Mouse (Mus musculus) stomach, embryonic 15.5 days (tissue): ENCODE measurements at regions not wholly inside any gene's neighbourhood (a gene's known extent, or its start where the extent isn't known, plus 50 kb on each side); places are given as distances from the start of the nearest gene placed in this dataset.

Experiments used
- ATAC-seq: fragments of 200-750 bp; cut with Nextera tagmentation; 2 replicates; pipeline ENCODE4 v1.8.0; 2017; ENCODE audit warnings: low read depth, moderate number of reproducible peaks, moderate TSS enrichment; ENCODE audit not compliant: insufficient read depth, low FRiP score
- H3K27ac ChIP-seq: fragments of 300-500 bp; sonication (generic); 2 replicates; pipeline ENCODE4 v1.5.1; 2015; ENCODE audit warnings: mild to moderate bottlenecking, inconsistent platforms
- H3K27me3 ChIP-seq: fragments of 300-500 bp; sonication (generic); replicated peaks from 2 replicates; pipeline ENCODE4 v1.6.1; 2015; ENCODE audit warnings: inconsistent platforms
- H3K36me3 ChIP-seq: fragments of 300-500 bp; sonication (generic); 2 replicates; pipeline ENCODE4 v1.6.1; 2015; ENCODE audit warnings: inconsistent platforms
- H3K4me1 ChIP-seq: fragments of 300-500 bp; sonication (generic); 2 replicates; pipeline ENCODE4 v1.6.1; 2015; ENCODE audit warnings: inconsistent platforms
- H3K4me2 ChIP-seq: fragments of 300-500 bp; sonication (generic); 2 replicates; pipeline ENCODE4 v1.6.1; 2015; ENCODE audit warnings: mild to moderate bottlenecking, inconsistent platforms
- H3K4me3 ChIP-seq: fragments of 300-500 bp; sonication (generic); replicated peaks from 2 replicates; pipeline ENCODE4 v1.5.1; 2015; ENCODE audit warnings: inconsistent platforms
- H3K9ac ChIP-seq: fragments of 300-500 bp; sonication (generic); 2 replicates; pipeline ENCODE4 v1.6.1; 2015; ENCODE audit warnings: inconsistent platforms
- H3K9me3 ChIP-seq: fragments of 300-500 bp; sonication (generic); 2 replicates; pipeline ENCODE4 v1.6.1; 2016; ENCODE audit warnings: inconsistent platforms
- WGBS: fragments of 180-500 bp; shearing (Covaris S2); methylation state at CpG from one replicate; pipeline ENCODE4 v1.1.7; 2015; 5-methylcytosine and 5-hydroxymethylcytosine counted together

DNA sequence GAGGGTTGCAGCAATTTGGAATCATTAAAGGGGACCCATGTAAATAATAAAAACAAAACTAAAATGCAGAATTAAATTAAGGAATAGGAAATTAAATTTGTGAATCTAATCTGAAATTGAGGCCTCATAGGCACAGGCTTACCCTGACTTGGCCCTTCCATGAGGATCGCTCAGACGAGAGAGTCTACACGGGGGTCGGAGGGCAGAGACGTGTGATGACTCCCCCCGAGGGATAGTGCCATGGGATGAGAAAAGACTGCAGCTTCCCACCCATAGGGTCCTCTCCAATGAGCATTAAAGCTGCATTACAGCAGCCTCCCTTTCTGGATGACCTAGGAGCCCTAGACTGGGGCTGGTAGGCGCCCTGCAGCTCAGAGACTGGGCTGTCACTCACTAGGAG is 85.4 kb upstream of the Pkdcc start:
- 82% methylated on average over 7 of the region's 7 CpGs for WGBS
- no peak overlapping the region for H3K4me3 ChIP-seq
- no peaks in the 10 kb centered on the region for H3K9me3 ChIP-seq
- no peak for ATAC-seq
- H3K4me1 ChIP-seq: peaks cover 17% of the 10 kb centered on the region
- H3K27me3 ChIP-seq: no peaks in the 10 kb centered on the region
- H3K36me3 ChIP-seq: no peaks in the 10 kb centered on the region
- no peak overlapping the region for H3K27ac ChIP-seq
- H3K4me2 ChIP-seq: no peak overlapping the region
- H3K9ac ChIP-seq: no peak overlapping the region

DNA sequence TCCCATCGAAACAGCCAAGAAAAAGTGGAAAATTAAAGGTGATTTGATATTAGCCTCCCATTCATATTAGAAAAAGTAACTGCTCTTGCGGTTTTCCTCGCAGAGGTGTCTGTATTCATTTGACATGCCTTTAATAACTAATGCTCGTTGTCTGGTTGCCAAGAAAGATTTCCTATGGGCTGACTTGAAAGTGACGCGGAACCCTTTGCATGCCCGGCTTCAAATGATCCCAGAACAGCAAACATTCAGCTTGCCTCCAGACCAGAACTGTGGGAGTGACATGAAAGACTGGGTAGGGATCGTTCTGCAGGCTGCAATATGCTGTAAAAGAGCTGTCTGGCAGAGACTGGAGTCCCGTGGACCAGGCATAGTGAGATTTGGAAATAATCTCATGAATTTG is 81.9 kb upstream of the Pkdcc start:
- H3K4me1 ChIP-seq: no peaks in the 10 kb centered on the region
- H3K9ac ChIP-seq: no peak overlapping the region
- H3K27me3 ChIP-seq: no peaks in the 10 kb centered on the region
- H3K9me3 ChIP-seq: no peaks in the 10 kb centered on the region
- 46% methylated on average over 9 of the region's 9 CpGs for WGBS
- H3K36me3 ChIP-seq: no peaks in the 10 kb centered on the region
- H3K27ac ChIP-seq: no peak overlapping the region
- H3K4me3 ChIP-seq: no peak overlapping the region
- H3K4me2 ChIP-seq: no peak overlapping the region
- ATAC-seq: no peak

DNA sequence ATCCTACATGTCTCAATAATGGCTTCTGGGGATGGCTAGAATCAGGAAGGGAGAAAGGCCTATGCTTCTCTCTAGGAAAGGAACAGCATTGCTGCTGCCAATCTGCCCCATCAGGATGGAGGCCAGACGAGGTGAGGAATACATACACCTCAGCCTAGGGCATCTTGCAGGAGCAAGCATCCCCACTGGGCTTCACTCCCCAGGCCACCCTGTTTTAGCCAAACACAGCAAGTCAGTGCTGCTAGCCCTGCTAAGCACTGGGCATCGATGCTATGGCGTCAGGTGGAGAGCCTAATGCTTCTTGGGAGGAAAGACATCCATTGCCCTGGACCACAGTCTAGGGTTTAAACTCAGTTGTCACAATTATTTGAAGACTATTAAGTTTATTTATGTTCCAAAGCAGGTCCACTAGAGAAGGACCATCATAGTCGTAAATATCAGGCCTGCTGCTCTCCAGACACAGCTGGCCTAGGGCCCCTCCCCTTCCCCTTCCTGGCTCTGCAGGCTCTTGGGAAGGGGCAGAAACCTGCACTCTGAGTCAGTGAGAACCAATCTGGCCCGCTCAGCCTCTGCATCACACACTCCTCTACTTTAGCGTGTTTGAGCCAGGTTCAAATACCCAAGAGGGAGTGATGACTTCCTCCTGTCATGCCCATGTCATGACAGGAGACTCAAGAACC is 79.5 kb upstream of the Pkdcc start:
- H3K27ac ChIP-seq: no peak overlapping the region
- ATAC-seq: no peak
- H3K4me2 ChIP-seq: no peak overlapping the region

DNA sequence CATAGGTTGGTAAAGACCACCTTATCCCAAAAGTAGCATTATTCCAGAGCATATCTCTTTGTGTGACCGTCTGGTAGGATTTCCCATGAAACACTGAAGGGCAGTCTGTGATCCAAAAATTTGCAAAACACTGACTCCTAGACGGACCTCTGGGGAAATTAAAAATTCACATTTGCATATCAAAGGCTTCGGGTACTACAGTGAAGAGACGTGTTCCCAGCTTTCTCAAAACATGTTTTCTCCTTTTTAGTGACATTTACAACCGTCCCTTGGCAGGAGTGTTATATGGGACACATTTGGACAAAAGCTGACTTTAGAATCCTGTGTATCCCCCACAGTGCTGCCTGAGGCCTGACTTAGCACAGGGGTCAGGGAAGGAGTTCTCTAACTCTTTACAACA is 78.8 kb upstream of the Pkdcc start:
- Histone ChIP-seq H3K4me3 (no peak overlapping the region), H3K36me3 (no peaks in the 10 kb centered on the region), H3K4me1 (peaks cover 11% of the 10 kb centered on the region; the same call in 1 of the 2 replicates), H3K27me3 (no peaks in the 10 kb centered on the region), H3K9me3 (no peaks in the 10 kb centered on the region), H3K4me2 (no peak overlapping the region), H3K9ac (no peak overlapping the region), H3K27ac (no peak overlapping the region)
- no peak for ATAC-seq
- 88% methylated on average over 5 of the region's 5 CpGs for WGBS

More for the DNA sequence above, 79.5 kb upstream of the Pkdcc start:
- H3K27me3 ChIP-seq: no peaks in the 10 kb centered on the region
- no peaks in the 10 kb centered on the region for H3K36me3 ChIP-seq
- peaks cover 11% of the 10 kb centered on the region; the same call in 1 of the 2 replicates for H3K4me1 ChIP-seq
- H3K9ac ChIP-seq: no peak overlapping the region
- no peaks in the 10 kb centered on the region for H3K9me3 ChIP-seq
- no peak overlapping the region for H3K4me3 ChIP-seq
- WGBS: 57% methylated on average over 6 of the region's 6 CpGs

DNA sequence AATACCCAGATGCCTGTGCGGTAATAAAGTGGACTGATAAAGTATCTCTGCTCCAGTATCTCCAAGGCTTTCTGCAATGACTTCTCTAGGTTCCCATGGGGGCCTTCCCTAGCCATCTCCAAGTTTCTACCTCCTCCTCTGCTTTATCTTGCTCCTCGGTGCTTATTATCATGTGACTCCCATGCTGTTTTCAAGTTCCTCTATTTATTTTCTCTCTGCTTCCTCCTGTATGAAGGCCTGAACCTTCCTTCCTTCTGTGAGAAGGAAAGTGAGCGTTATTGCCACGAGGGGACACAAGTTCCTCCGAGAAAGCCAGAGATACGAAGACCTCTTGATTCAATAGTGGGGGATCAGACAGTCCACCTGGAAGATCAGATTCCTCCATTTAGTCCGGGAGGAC is 77.4 kb upstream of the Pkdcc start:
- H3K27ac ChIP-seq: no peak overlapping the region
- H3K4me2 ChIP-seq: no peak overlapping the region
- H3K9me3 ChIP-seq: no peaks in the 10 kb centered on the region
- no peak overlapping the region for H3K4me3 ChIP-seq
- peaks cover 11% of the 10 kb centered on the region; the same call in 1 of the 2 replicates for H3K4me1 ChIP-seq
- no peak overlapping the region for H3K9ac ChIP-seq
- H3K27me3 ChIP-seq: no peaks in the 10 kb centered on the region
- no peaks in the 10 kb centered on the region for H3K36me3 ChIP-seq
- 67% methylated on average over 7 of the region's 7 CpGs for WGBS
- no peak for ATAC-seq

DNA sequence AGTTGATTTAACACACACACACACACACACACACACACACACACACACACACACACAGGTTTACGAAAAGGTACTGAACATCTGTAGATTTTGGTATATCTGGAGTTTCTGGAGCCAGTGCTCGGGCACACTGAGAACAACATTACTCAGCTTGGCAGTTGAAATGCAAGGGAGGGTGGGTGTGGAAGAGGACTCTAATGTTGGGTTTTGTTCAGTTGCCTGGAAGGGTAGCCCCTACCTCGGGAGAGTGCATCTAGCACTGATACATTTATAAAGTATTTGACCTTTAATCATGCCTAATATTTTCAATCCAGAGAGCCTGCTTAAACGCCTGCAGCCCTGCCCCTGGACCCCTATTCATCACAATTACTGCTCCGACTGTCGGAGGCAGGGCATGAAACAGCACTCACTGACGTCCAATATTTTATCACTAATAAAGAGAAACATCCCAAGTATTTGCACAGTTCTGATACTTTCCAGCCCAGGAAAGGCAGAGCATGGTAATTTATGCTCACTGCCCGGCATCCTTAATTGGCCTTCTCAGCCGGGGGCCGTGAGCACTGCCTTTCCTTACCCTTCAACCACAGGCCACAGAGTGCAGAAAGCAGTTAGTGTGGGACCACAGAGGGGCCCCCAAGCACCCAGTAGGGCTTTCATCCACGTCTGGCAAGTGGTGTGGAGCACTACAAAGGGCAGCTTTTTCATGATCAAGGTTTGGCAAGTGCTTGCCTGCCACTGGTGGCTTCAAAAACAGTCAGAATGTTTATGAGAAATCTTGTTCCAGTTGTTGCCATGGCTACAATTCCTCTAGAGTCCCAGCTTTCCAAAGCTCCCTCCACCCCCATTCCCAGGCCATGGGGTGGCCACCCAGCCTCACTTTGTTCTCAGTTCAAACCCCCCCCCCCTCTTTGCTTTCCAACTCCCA is 76.3 kb upstream of the Pkdcc start:
- no peak overlapping the region for H3K4me3 ChIP-seq
- no peaks in the 10 kb centered on the region for H3K27me3 ChIP-seq
- WGBS: 32% methylated on average over 11 of the region's 11 CpGs
- peak; percentile 66; the same call in 1 of the 2 replicates for ATAC-seq
- H3K4me2 ChIP-seq: no peak overlapping the region
- no peak overlapping the region for H3K9ac ChIP-seq
- H3K27ac ChIP-seq: no peak overlapping the region
- H3K36me3 ChIP-seq: no peaks in the 10 kb centered on the region
- no peaks in the 10 kb centered on the region for H3K9me3 ChIP-seq
- H3K4me1 ChIP-seq: peaks cover 11% of the 10 kb centered on the region; the same call in 1 of the 2 replicates

DNA sequence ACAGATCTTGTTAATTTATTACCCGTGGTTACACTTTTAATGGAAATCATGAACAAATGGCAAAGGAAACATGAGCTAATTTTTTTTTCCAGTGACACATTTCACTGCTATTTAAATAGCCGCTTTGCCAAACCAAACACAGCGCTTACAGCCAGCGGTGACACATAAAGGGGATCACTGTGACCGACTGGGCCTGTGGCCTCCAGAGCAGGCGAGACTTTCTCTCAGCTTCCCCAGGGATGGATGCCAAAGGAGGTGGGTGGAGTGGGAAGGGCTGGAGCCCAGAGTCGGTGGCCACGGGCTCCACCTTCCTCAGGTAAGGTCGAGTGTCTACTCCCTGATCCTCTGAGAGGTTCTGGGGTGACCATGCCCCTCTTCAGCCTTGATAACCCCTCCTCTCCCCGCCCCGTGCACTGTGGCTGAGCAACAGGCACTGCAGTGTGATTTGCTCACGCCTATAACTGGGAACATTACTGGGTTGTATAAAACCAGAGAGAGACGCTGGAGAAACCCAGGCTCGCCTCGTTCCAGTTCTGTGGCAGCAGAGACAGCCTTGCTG is 66.6 kb upstream of the Pkdcc start:
- H3K9me3 ChIP-seq: no peaks in the 10 kb centered on the region
- no peak overlapping the region for H3K9ac ChIP-seq
- H3K4me3 ChIP-seq: no peak overlapping the region
- H3K27ac ChIP-seq: peak overlapping the region; percentile 42; the same call in 1 of the 2 replicates
- no peaks in the 10 kb centered on the region for H3K4me1 ChIP-seq
- WGBS: 65% methylated on average over 15 of the region's 15 CpGs
- no peaks in the 10 kb centered on the region for H3K27me3 ChIP-seq
- no peak overlapping the region for H3K4me2 ChIP-seq
- ATAC-seq: peak; percentile 72; the same call in 1 of the 2 replicates
- no peaks in the 10 kb centered on the region for H3K36me3 ChIP-seq

DNA sequence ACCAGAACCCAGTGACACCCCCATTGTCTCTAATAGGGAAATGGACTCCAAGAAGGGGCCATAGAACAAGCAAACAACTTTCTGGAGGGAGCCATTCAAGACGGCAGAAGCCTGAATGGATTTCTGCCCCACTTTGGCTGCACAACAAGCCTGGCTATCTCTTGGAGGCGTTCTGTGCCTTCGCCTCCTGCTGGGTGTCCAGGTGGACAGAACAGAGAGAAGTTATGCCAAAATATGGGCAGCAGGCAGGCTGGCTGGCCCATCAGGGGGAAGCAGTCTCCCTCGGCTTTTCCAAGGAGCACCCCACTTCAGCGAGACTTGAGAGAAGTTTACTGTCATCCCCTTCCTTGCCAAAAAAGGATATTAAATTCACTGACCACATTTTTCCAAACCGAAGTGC is 65.8 kb upstream of the Pkdcc start:
- H3K27me3 ChIP-seq: no peaks in the 10 kb centered on the region
- no peak overlapping the region for H3K27ac ChIP-seq
- H3K4me2 ChIP-seq: no peak overlapping the region

DNA sequence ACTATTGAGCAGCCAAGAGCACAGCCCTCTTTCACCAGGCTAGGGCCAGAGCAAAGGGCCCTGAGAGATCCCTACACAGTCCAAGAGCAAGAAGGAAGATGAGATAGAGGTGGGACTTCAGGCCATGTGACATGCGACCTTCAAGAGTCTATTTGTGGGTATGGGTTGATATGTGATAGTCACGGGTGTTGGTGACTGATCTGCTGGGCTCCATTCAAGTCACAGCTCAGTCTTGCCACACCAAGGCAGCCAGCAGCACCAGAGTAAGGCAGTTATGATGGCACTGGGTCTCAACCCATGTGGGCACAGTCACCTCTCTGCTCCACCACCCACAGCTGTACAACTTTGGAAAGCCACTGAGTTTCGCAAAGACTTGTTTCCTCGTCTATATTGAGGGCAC is 60.0 kb upstream of the Pkdcc start:
- Histone ChIP-seq H3K9ac (no peak overlapping the region), H3K9me3 (no peaks in the 10 kb centered on the region), H3K4me3 (no peak overlapping the region), H3K27me3 (no peaks in the 10 kb centered on the region), H3K36me3 (no peaks in the 10 kb centered on the region), H3K4me1 (peaks cover 8% of the 10 kb centered on the region; the same call in 1 of the 2 replicates), H3K4me2 (no peak overlapping the region), H3K27ac (no peak overlapping the region)
- WGBS: 88% methylated on average over 4 of the region's 4 CpGs
- no peak; the same call in 1 of the 2 replicates for ATAC-seq

More for the DNA sequence above, 65.8 kb upstream of the Pkdcc start:
- ATAC-seq: no peak
- H3K9ac ChIP-seq: no peak overlapping the region
- no peaks in the 10 kb centered on the region for H3K4me1 ChIP-seq
- H3K9me3 ChIP-seq: no peaks in the 10 kb centered on the region
- no peak overlapping the region for H3K4me3 ChIP-seq
- H3K36me3 ChIP-seq: no peaks in the 10 kb centered on the region
- WGBS: 67% methylated on average over 6 of the region's 6 CpGs

DNA sequence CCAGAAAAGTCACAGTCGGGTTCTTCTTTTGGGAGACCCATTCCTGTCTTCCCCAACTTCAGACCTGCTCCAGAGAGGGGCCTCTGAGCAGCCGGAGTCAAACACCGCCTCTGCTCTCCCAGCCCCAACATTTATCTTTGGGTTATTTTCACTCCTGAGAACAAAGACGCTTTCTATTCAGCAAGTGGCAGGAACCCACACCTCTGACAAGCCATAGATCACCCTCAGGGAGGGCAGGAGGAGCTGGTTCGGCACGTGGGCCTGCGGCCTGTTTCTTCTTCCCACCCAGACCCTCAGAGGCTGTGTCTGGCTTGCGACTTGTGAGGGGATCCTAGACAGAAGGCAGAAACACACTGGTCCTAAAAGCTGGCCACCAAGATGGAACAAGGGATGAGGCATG is 58.4 kb upstream of the Pkdcc start:
- Histone ChIP-seq H3K27me3 (no peaks in the 10 kb centered on the region), H3K4me2 (no peak overlapping the region), H3K36me3 (no peaks in the 10 kb centered on the region), H3K27ac (no peak overlapping the region), H3K9ac (no peak overlapping the region), H3K4me1 (peaks cover 8% of the 10 kb centered on the region; the same call in 1 of the 2 replicates), H3K4me3 (no peak overlapping the region), H3K9me3 (no peaks in the 10 kb centered on the region)
- peak; percentile 47; the same call in 1 of the 2 replicates for ATAC-seq
- 25% methylated on average over 8 of the region's 8 CpGs for WGBS

DNA sequence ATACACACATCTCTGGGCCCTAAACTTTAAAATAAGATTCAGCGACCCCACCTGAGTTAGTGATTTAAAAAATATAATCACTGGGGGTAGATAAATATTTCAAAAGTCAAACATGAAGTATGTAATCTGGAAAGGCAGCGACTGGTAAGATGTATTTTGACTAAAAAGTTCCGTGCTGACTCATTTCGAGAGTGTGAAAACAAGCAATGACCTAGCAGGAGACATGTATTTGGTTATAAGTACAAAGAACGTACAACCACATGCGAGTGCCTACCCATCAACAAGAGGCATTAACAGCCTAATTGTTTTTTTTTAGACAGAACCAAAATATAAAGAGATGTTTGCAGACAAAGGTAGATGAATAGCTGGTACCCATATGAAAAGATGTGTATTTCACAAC is 57.0 kb upstream of the Pkdcc start:
- 77% methylated on average over 6 of the region's 6 CpGs for WGBS

DNA sequence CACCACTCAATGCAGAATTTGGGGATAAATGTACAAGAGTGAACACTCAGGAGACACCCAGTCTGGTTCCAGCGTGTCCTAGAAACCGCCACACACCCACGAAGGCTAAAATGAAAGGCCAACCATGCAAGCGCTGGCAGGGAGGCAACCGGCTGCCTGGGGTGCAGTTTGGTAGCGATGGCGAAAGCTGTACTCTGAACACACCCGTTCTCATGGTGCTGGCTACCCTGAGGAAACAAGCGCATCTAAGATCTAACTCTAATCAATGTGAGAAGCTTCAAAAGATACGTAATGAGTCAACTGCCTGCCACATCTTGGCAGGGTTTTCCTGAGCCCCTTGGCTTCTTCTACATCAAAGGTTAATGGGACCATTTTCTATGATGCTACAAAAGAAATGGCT is 56.4 kb upstream of the Pkdcc start:
- WGBS: 84% methylated on average over 10 of the region's 10 CpGs
- Histone ChIP-seq H3K9me3 (no peaks in the 10 kb centered on the region), H3K36me3 (no peaks in the 10 kb centered on the region), H3K4me3 (no peak overlapping the region), H3K4me2 (no peak overlapping the region), H3K27me3 (no peaks in the 10 kb centered on the region), H3K9ac (no peak overlapping the region), H3K27ac (no peak overlapping the region), H3K4me1 (peaks cover 9% of the 10 kb centered on the region; the same call in 1 of the 2 replicates)
- no peak for ATAC-seq

More for the DNA sequence above, 57.0 kb upstream of the Pkdcc start:
- ATAC-seq: no peak
- Histone ChIP-seq H3K4me2 (no peak overlapping the region), H3K9me3 (no peaks in the 10 kb centered on the region), H3K4me1 (peaks cover 8% of the 10 kb centered on the region; the same call in 1 of the 2 replicates), H3K9ac (no peak overlapping the region), H3K27me3 (no peaks in the 10 kb centered on the region), H3K36me3 (no peaks in the 10 kb centered on the region), H3K4me3 (no peak overlapping the region), H3K27ac (no peak overlapping the region)
